Mouse (Mus musculus) urinary bladder, postnatal 4 days (tissue): ENCODE measurements at regions not wholly inside any gene's neighbourhood (a gene's known extent, or its start where the extent isn't known, plus 50 kb on each side); places are given as distances from the start of the nearest gene placed in this dataset.

Experiments used
- DNase-seq, 2 experiments: peaks; one replicate each; pipeline ENCODE4 v3.0.0; 2021 to 2022; ENCODE audit warnings: low spot score in 2 of 2

DNA sequence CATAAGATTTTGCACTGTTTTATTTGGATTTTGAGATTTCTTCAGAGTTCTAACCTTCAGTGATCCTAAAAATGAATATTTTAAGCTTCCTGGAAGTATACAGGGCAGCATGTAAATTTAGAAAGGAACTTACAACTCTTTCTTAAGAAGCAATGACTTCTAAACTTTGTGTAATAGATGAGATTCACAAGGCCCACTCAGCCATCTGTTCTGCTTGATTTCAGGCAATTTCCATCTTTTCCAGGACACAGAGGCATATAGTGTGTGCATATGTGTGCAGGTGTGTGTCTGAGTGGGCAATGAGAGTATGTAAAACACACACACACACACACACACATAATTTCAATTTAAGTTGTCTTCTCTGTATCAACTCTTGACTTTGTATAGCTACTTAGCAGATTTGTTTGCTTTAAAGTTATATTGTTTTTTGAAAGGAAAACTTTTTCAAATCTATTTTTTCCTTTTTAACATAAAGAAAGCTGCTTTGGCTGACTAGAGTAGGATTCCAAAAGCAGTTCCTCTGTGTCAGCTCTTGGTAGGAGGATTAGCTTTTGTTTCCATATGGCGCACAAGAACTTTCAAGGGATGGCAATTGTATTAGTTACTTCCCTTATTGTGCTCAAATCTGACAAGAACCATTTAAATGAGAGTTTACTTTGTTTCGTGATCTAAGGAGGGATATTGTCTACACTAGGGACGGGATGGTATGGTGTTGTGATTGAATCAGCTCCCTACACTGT is 387.6 kb downstream of the D3Ertd751e start:
- DNase-seq: no peak

- DNase-seq: no peak
Measured at GRCm38 (mm10) chr3:42132322-42132721, 389.9 kb downstream of the D3Ertd751e start.

GRCm38 (mm10) chr3:42153372-42153771 is 411.0 kb downstream of the D3Ertd751e start:
- DNase-seq: no peak

GRCm38 (mm10) chr3:42154909-42155308 is 412.5 kb downstream of the D3Ertd751e start:
- no peak for DNase-seq

DNA sequence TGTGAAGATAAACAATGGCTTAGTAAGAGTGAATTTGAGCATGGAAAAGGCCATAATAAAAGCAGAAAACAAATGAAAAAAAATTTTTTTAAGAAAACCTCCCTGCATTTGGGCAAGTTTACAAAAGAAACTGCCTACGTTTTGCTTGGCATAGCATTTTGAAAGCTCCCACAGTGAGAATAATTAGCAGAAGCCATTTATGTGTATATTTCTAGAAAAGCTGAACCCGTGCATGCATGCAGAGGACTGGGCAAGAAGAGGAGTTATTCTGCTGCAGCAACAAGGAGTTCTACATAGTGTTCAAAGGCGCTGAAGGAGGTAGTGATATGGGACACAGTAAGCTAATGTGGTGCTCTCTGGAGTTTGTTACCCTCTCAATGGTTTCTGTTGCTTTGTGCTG is 421.3 kb downstream of the D3Ertd751e start:
- no peak for DNase-seq

DNA sequence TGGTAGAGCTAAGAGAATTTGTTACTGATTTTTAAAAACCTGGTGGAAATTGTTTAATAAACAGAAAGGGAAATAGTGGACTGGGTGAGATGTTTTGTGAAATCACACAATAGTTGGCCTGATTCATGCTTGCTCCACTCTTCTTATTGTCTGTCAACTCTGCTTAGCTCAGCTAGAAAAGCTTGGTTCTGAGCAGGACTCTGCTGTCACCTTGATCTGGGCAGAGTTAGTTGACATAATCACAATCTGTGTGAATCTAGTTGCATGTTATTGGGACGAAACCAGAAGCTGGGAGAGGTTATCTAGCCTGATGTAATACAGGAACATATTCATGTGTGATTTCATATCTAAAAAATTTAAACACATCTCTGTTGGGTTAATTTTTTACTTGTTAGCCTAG is 456.8 kb downstream of the D3Ertd751e start:
- no peak for DNase-seq

- DNase-seq: no peak
Measured at GRCm38 (mm10) chr3:42201373-42201772, 459.0 kb downstream of the D3Ertd751e start.

- DNase-seq: no peak
Measured at GRCm38 (mm10) chr3:42205640-42206039, 463.2 kb downstream of the D3Ertd751e start.

GRCm38 (mm10) chr3:42211420-42211819 is 469.0 kb downstream of the D3Ertd751e start:
- DNase-seq: no peak

DNA sequence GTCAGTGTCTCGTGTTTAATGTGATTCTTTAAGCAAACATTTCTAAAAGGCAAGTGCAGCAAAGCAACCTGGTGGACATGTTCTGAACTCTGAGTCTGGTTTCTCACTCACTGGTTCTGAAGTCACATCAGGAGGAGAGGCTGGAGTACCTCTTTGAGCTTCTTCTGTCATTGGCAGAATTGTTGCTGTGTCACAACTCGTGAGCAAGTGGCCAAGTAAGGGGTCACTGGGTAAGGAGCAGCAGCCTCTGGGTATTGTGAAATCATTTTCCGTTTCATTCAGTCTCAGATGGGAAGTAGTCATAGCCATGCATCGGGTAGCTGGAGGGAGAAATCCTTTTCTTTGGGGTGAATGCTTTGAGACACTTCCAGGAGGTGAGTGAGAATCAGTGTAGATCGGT is 470.0 kb downstream of the D3Ertd751e start:
- no peak for DNase-seq

GRCm38 (mm10) chr3:42213163-42213562 is 470.8 kb downstream of the D3Ertd751e start:
- DNase-seq: no peak

DNA sequence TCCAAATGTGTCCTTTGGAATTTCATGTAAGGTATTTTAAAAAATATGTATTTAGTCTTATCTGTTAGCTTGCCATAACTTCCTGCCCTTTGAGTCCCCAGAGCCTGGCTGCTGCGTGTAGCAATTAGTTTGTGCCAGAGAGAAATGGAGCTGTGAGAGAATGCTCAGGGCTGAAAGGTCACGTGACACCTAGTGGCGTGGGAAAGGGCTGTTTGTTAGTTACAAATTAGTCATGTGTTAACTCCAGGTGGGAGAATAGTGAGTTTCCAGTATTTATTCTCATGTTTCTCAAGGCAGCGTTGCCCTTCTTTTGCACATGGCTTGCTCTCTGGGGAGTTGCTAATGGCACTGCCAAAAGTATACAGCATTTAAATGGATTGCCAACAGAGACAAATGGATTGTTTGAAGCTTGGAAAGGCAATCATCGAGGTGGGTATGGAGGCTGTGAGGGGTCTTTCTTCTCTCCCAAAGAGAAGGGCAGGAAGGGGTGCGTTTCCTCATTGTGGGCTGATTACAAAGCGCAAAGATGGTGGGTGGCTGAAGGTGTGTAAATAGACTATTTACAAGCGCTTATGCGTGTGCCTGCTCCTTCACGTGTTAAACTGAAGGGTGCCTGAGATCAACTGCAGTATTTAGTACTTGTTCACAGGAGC is 472.3 kb downstream of the D3Ertd751e start:
- DNase-seq: no peak

- DNase-seq: no peak
Measured at GRCm38 (mm10) chr3:42218719-42219118, 476.3 kb downstream of the D3Ertd751e start.

GRCm38 (mm10) chr3:42227679-42228398 is 485.4 kb downstream of the D3Ertd751e start:
- no peak for DNase-seq

- no peak for DNase-seq
Measured at GRCm38 (mm10) chr3:42228399-42228755, 486.0 kb downstream of the D3Ertd751e start.

- no peak for DNase-seq
Measured at GRCm38 (mm10) chr3:42232268-42232667, 489.9 kb downstream of the D3Ertd751e start.

DNA sequence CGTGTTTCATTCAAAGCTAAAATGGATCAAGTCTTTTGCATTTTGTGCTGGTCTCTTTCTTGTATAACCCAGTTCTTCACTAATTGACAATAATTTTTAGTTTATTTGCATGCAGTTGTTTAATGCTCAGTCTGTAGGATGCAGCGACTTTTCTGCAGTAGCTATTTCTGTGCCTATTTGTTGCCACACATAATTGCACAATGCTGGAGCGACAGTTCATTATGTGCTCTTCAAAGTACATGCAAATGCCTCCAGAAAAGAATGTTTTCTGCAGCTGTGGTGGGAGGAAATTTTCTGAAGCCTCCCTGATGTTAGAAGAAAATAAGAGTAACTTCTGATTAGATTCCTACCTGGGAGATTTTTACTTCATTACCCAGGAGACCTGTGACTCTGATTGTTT is 491.3 kb downstream of the D3Ertd751e start:
- DNase-seq: no peak

- DNase-seq: no peak
Measured at GRCm38 (mm10) chr3:42235515-42235914, 493.1 kb downstream of the D3Ertd751e start.
